Mouse (Mus musculus): ENCODE data around the gene Pfkfb3. TPM values are rescaled to one million over a fixed set of nuclear protein-coding genes. Genes with fewer than 3 reads are reported as not detected.

The Pfkfb3 gene
- polyA plus RNA-seq, 2 experiments, result 2.6 to 5.2 TPM

DNA sequence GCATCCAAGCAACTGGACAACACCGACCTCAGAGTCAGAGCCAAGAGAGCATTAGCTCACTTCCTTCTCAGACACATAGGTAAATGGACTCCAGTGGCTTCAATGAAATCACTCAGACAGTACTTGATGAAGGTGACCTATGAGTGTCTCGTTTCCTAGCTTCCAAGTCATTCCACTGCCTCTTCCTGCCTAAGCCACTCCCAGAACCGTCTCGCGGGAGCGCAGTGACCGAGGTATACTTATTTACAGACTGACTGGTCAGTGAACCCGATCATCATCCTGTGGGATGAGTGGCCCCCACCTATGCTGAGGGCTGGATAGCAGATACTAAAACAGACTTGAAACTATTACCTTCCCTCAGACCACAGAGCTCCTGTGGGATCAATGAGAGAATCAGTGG is 7.8 kb downstream of the Pfkfb3 start:
- no peak overlapping the region for H3K9ac ChIP-seq (replicated peaks)
- no peak overlapping the region for H3K27ac ChIP-seq
- WGBS (ENCODE audit: insufficient replicate concordance), result 69% methylated on average over 8 of the region's 8 CpGs
- no peaks in the 10 kb centered on the region for H3K9me3 ChIP-seq (ENCODE audit: control insufficient read depth, low read length)
- no peaks in the 10 kb centered on the region for H3K36me3 ChIP-seq (replicated peaks; ENCODE audit: control insufficient read depth, insufficient read depth, low read depth)
- no peak overlapping the region for H3K4me2 ChIP-seq (ENCODE audit: low read depth)
- no peak for ATAC-seq (ENCODE audit: insufficient read depth)
- DNase-seq (ENCODE audit: low read depth in 3 of 3, low spot score in 3 of 3), result no peak
- peaks cover 0 to 17% of the 10 kb centered on the region in 2 experiments; a peak in 2 of 4 replicates for H3K4me1 ChIP-seq (replicated peaks; ENCODE audit: control insufficient read depth in 2 of 2, insufficient read depth in 2 of 2, low read length in 1 of 2)
- no peaks in the 10 kb centered on the region for H3K27me3 ChIP-seq (ENCODE audit: control insufficient read depth, insufficient read depth, low read length)
- H3K4me3 ChIP-seq (ENCODE audit: insufficient read depth in 1 of 2, low read depth in 2 of 2, low read length in 2 of 2), result no peak overlapping the region
- no peak for TF ChIP-seq CTCF (IDR thresholded peaks at IDR 0.05; ENCODE audit: low read depth)
- no peak for TF ChIP-seq EP300 (IDR thresholded peaks at IDR 0.05; ENCODE audit: low read depth)

DNA sequence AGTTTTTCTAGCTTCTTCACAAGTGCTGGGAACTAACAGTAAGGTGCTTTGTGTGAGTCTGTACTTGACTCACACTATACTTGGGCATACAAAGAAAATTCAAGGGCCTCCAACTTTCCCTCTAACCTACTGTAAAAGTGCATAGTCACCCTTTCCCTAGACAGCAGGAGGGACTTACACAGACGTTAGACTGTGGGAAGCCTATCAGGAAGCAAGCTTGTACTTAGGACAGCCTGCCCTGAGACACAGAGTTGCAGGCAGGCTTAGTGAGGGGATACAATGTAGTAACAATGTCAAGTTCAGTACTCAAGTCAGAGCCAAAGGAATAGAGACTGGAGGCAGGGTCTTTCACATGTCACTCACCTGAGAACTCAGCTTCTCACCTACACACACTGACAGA is 8.5 kb downstream of the Pfkfb3 start:
- H3K27me3 ChIP-seq (ENCODE audit: control insufficient read depth, insufficient read depth, low read length), result no peaks in the 10 kb centered on the region
- peak; percentile 44; the same call in 1 of the 2 replicates for ATAC-seq (ENCODE audit: insufficient read depth)

DNA sequence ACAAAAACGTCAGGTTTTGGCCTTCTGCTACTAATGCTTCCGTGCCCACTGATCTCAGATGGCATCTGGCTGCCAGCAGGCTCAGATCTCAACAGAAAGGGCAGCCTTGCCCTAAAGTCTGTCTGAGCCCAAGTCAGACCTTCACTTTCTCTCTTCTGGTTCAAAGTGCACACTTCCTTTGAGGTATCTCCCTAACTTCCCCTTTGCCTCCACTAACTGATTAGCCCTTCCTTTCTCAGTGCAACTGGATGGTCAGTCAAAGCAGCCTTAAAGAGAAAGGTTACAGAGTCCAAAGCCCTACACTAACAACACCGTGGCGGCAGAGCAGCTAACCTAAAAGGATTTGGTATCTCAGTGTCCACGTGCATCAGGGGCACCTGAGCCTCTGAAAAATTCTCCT is 9.5 kb downstream of the Pfkfb3 start:
- Histone ChIP-seq H3K9ac (replicated peaks) (no peak overlapping the region), H3K27me3 (ENCODE audit: control insufficient read depth, insufficient read depth, low read length) (no peaks in the 10 kb centered on the region), H3K4me1 (replicated peaks; ENCODE audit: control insufficient read depth in 2 of 2, insufficient read depth in 2 of 2, low read length in 1 of 2) (peaks cover 0 to 17% of the 10 kb centered on the region in 2 experiments; a peak in 2 of 4 replicates), H3K4me2 (ENCODE audit: low read depth) (no peak overlapping the region), H3K9me3 (ENCODE audit: control insufficient read depth, low read length) (no peaks in the 10 kb centered on the region), H3K27ac (no peak overlapping the region), H3K36me3 (replicated peaks; ENCODE audit: control insufficient read depth, insufficient read depth, low read depth) (no peaks in the 10 kb centered on the region), H3K4me3 (ENCODE audit: insufficient read depth in 1 of 2, low read depth in 2 of 2, low read length in 2 of 2) (no peak overlapping the region)
- no peak for TF ChIP-seq CTCF (IDR thresholded peaks at IDR 0.05; ENCODE audit: low read depth)
- no peak for TF ChIP-seq EP300 (IDR thresholded peaks at IDR 0.05; ENCODE audit: low read depth)
- WGBS (ENCODE audit: insufficient replicate concordance), result 13% methylated on average over 5 of the region's 5 CpGs
- DNase-seq (ENCODE audit: low read depth in 3 of 3, low spot score in 3 of 3), result no peak
- ATAC-seq (ENCODE audit: insufficient read depth), result no peak

More for the DNA sequence above, 8.5 kb downstream of the Pfkfb3 start:
- no peak overlapping the region for H3K4me2 ChIP-seq (ENCODE audit: low read depth)
- peaks cover 0 to 17% of the 10 kb centered on the region in 2 experiments; a peak in 2 of 4 replicates for H3K4me1 ChIP-seq (replicated peaks; ENCODE audit: control insufficient read depth in 2 of 2, insufficient read depth in 2 of 2, low read length in 1 of 2)
- no peaks in the 10 kb centered on the region for H3K9me3 ChIP-seq (ENCODE audit: control insufficient read depth, low read length)
- H3K9ac ChIP-seq (replicated peaks), result no peak overlapping the region
- H3K4me3 ChIP-seq (ENCODE audit: insufficient read depth in 1 of 2, low read depth in 2 of 2, low read length in 2 of 2), result no peak overlapping the region
- no peak for DNase-seq (ENCODE audit: low read depth in 3 of 3, low spot score in 3 of 3)
- no peaks in the 10 kb centered on the region for H3K36me3 ChIP-seq (replicated peaks; ENCODE audit: control insufficient read depth, insufficient read depth, low read depth)
- 6% methylated on average over 1 of the region's 1 CpGs for WGBS (ENCODE audit: insufficient replicate concordance)
- TF ChIP-seq EP300 (IDR thresholded peaks at IDR 0.05; ENCODE audit: low read depth), result no peak
- TF ChIP-seq CTCF (IDR thresholded peaks at IDR 0.05; ENCODE audit: low read depth), result no peak
- no peak overlapping the region for H3K27ac ChIP-seq

DNA sequence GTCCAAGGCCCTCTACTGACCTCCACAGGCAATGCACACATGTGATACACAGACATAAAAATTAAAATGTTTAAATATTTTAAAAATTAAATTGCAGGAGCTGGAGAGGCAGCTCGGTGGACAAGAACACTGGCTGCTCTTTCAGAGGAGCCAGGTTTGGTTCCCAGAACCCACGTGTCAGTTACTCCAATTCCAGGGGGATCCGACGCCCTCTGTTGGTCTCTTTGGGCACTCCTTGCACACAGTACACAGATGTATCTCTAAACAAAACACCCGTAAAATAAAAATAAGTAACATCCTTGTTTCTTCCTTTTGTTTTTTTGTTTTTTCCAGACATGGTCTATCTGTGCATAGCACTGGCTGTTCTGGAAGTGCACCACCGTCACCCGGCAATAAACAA is 10.7 kb downstream of the Pfkfb3 start:
- WGBS (ENCODE audit: insufficient replicate concordance), result 62% methylated on average over 7 of the region's 7 CpGs
- Histone ChIP-seq H3K27ac (no peak overlapping the region), H3K9me3 (ENCODE audit: control insufficient read depth, low read length) (no peaks in the 10 kb centered on the region), H3K27me3 (ENCODE audit: control insufficient read depth, insufficient read depth, low read length) (no peaks in the 10 kb centered on the region), H3K4me3 (ENCODE audit: insufficient read depth in 1 of 2, low read depth in 2 of 2, low read length in 2 of 2) (no peak overlapping the region), H3K4me1 (replicated peaks; ENCODE audit: control insufficient read depth in 2 of 2, insufficient read depth in 2 of 2, low read length in 1 of 2) (peaks cover 0 to 17% of the 10 kb centered on the region in 2 experiments; a peak in 2 of 4 replicates), H3K4me2 (ENCODE audit: low read depth) (no peak overlapping the region), H3K36me3 (replicated peaks; ENCODE audit: control insufficient read depth, insufficient read depth, low read depth) (no peaks in the 10 kb centered on the region), H3K9ac (replicated peaks) (no peak overlapping the region)
- ATAC-seq (ENCODE audit: insufficient read depth) (no peak), DNase-seq (ENCODE audit: low read depth in 3 of 3, low spot score in 3 of 3) (no peak)
- no peak for TF ChIP-seq EP300 (IDR thresholded peaks at IDR 0.05; ENCODE audit: low read depth)
- TF ChIP-seq CTCF (IDR thresholded peaks at IDR 0.05; ENCODE audit: low read depth), result no peak

DNA sequence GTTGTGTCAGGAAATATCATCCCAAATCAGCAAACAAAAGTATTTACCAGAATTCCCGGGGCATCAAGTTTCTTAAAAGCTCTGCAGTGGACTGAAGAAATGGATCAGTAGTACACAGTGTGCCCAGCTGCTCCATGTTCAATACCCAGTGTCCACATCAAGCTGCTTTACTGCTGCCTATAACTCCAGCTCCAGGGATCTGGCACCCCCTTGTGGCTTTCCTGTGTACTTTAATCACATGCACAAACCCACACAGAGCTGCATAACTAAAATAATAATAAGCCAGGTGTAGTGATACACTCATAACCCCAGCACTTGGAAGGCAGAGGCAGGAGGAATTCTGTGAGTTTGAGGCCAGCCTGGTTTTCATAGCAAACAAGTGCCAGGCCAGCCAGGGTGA is 11.2 kb downstream of the Pfkfb3 start:
- no peaks in the 10 kb centered on the region for H3K27me3 ChIP-seq (ENCODE audit: control insufficient read depth, insufficient read depth, low read length)
- ATAC-seq (ENCODE audit: insufficient read depth), result peak; percentile 52
- no peak overlapping the region for H3K27ac ChIP-seq
- H3K4me2 ChIP-seq (ENCODE audit: low read depth), result no peak overlapping the region
- no peak for DNase-seq (ENCODE audit: low read depth in 3 of 3, low spot score in 3 of 3)
- H3K4me1 ChIP-seq (replicated peaks; ENCODE audit: control insufficient read depth in 2 of 2, insufficient read depth in 2 of 2, low read length in 1 of 2), result peaks cover 0 to 17% of the 10 kb centered on the region in 2 experiments; a peak in 2 of 4 replicates
- H3K9me3 ChIP-seq (ENCODE audit: control insufficient read depth, low read length), result no peaks in the 10 kb centered on the region
- H3K4me3 ChIP-seq (ENCODE audit: insufficient read depth in 1 of 2, low read depth in 2 of 2, low read length in 2 of 2), result no peak overlapping the region
- H3K36me3 ChIP-seq (replicated peaks; ENCODE audit: control insufficient read depth, insufficient read depth, low read depth), result no peaks in the 10 kb centered on the region
- WGBS (ENCODE audit: insufficient replicate concordance), result 42% methylated on average over 1 of the region's 1 CpGs
- peak; percentile 71 for TF ChIP-seq CTCF (IDR thresholded peaks at IDR 0.05; ENCODE audit: low read depth)
- no peak for TF ChIP-seq EP300 (IDR thresholded peaks at IDR 0.05; ENCODE audit: low read depth)
- no peak overlapping the region for H3K9ac ChIP-seq (replicated peaks)

All from liver, embryonic 14.5 days (tissue).